Mouse (Mus musculus) forebrain, embryonic 14.5 days (tissue): ENCODE measurements around the gene Tas1r1. TPM values are rescaled to one million over a fixed set of nuclear protein-coding genes. Genes with fewer than 3 reads are reported as not detected.

Source experiments
- ATAC-seq: fragments of 200-750 bp; cut with Nextera tagmentation; 2 replicates; pipeline ENCODE4 v1.8.0; 2017; ENCODE audit warnings: mild to moderate bottlenecking, moderate library complexity
- DNase-seq: peaks from one replicate; pipeline ENCODE4 v3.0.0-alpha.2; 2015; ENCODE audit warnings: low spot score
- H3K27ac ChIP-seq: fragments of 300-500 bp; sonication (generic); 2 replicates; pipeline ENCODE4 v1.5.1; 2014; ENCODE audit warnings: low read depth, mild to moderate bottlenecking, control low read depth, low read length, moderate library complexity
- H3K27me3 ChIP-seq: fragments of 300-500 bp; sonication (generic); replicated peaks from 2 replicates; pipeline ENCODE4 v1.6.1; 2014; ENCODE audit warnings: low read length, control low read depth, mixed read lengths; ENCODE audit not compliant: control insufficient read depth, insufficient read depth
- H3K36me3 ChIP-seq: fragments of 300-500 bp; sonication (generic); 2 replicates; pipeline ENCODE4 v1.6.1; 2014; ENCODE audit warnings: low read length, control low read depth; ENCODE audit not compliant: control insufficient read depth, insufficient read depth
- H3K4me1 ChIP-seq: fragments of 300-500 bp; sonication (generic); 2 replicates; pipeline ENCODE4 v1.6.1; 2014; ENCODE audit warnings: antibody characterized with exemption, low read length, control low read depth; ENCODE audit not compliant: control insufficient read depth, insufficient read depth
- H3K4me2 ChIP-seq: fragments of 300-500 bp; sonication (generic); 2 replicates; pipeline ENCODE4 v1.6.1; 2014; ENCODE audit warnings: mild to moderate bottlenecking, control low read depth, low read length
- H3K4me3 ChIP-seq: fragments of 300-500 bp; sonication (generic); 2 replicates; pipeline ENCODE4 v1.5.1; 2014; ENCODE audit warnings: low read depth, low read length, control low read depth
- H3K9ac ChIP-seq: fragments of 300-500 bp; sonication (generic); 2 replicates; pipeline ENCODE4 v1.6.1; 2014; ENCODE audit warnings: mild to moderate bottlenecking, low read length, control low read depth, moderate library complexity
- H3K9me3 ChIP-seq: fragments of 300-500 bp; sonication (generic); replicated peaks from 2 replicates; pipeline ENCODE4 v1.6.1; 2016; ENCODE audit warnings: low read length, control low read depth, mixed read lengths; ENCODE audit not compliant: control insufficient read depth
- WGBS: fragments of 180-500 bp; shearing (Covaris S2); extraction: QIAGEN DNeasy Blood & Tissue Kit; methylation state at CpG from one replicate; pipeline ENCODE4 v1.1.7; 2014; 5-methylcytosine and 5-hydroxymethylcytosine counted together
- polyA plus RNA-seq: library from polyadenylated mRNA; unstranded; fragments of >200 nt; fragmentation: Nextera tagmentation; extraction: Ambion mirVana; gene quantifications from 2 replicates; pipeline ENCODE4 v1.2.1, GENCODE M21; 2014

Gene Tas1r1
- 0.32 and 0.70 TPM in 2 replicates for polyA plus RNA-seq

GRCm38 (mm10) chr4:152038225-152038984 lies at the start of gene Tas1r1:
TSS of gene Tas1r1 (minus strand) at chr4:152038568.
- H3K27ac ChIP-seq: no peak within 1 kb of the TSS
- peak within 1 kb of the TSS; percentile 99 for H3K4me3 ChIP-seq
- peaks cover 7% of the 10 kb centered on the region for H3K4me1 ChIP-seq
- no peaks in the 10 kb centered on the region for H3K27me3 ChIP-seq
- 47% methylated on average over 10 of the region's 10 CpGs for WGBS
- peak within 1 kb of the TSS; percentile 84 for H3K4me2 ChIP-seq
- H3K9me3 ChIP-seq: no peaks in the 10 kb centered on the region
- no peak for DNase-seq
- H3K36me3 ChIP-seq: peaks cover 25% of the 10 kb centered on the region
- 0 out of 2 replicates have a peak, but pooled peaks have one; percentile 8 for ATAC-seq
- H3K9ac ChIP-seq: peak within 1 kb of the TSS; percentile 91

GRCm38 (mm10) chr4:152088133-152088532 lies 49.8 kb upstream of the Tas1r1 start:
- H3K4me1 ChIP-seq: peaks cover 18% of the 10 kb centered on the region
- ATAC-seq (no peak), DNase-seq (peak; percentile 54)
- WGBS: 20% methylated on average over 4 of the region's 4 CpGs
- peak overlapping the region; percentile 3; the same call in 1 of the 2 replicates for H3K27ac ChIP-seq
- no peaks in the 10 kb centered on the region for H3K9me3 ChIP-seq
- peak overlapping the region; percentile 84 for H3K4me2 ChIP-seq
- H3K27me3 ChIP-seq: no peaks in the 10 kb centered on the region
- H3K36me3 ChIP-seq: no peaks in the 10 kb centered on the region
- peak overlapping the region; percentile 68; the same call in 1 of the 2 replicates for H3K4me3 ChIP-seq
- no peak overlapping the region for H3K9ac ChIP-seq

GRCm38 (mm10) chr4:152087211-152088081 lies 49.1 kb upstream of the Tas1r1 start:
- Histone ChIP-seq H3K4me1 (peaks cover 18% of the 10 kb centered on the region), H3K4me2 (peak overlapping the region; percentile 84), H3K4me3 (peak overlapping the region; percentile 68), H3K9me3 (no peaks in the 10 kb centered on the region), H3K27me3 (no peaks in the 10 kb centered on the region), H3K36me3 (no peaks in the 10 kb centered on the region), H3K27ac (no peak overlapping the region), H3K9ac (peak overlapping the region; percentile 82)
- ATAC-seq (peak; percentile 8), DNase-seq (no peak)
- 6% methylated on average over 12 of the region's 12 CpGs for WGBS

GRCm38 (mm10) chr4:152086505-152087210 lies 48.3 kb upstream of the Tas1r1 start:
- peak overlapping the region; percentile 84 for H3K4me2 ChIP-seq
- WGBS: under 1% methylated on average over 50 of the region's 92 CpGs
- peaks cover 18% of the 10 kb centered on the region for H3K4me1 ChIP-seq
- H3K27ac ChIP-seq: no peak overlapping the region
- peak overlapping the region; percentile 68 for H3K4me3 ChIP-seq
- H3K27me3 ChIP-seq: no peaks in the 10 kb centered on the region
- ATAC-seq: peak; percentile 69
- no peaks in the 10 kb centered on the region for H3K36me3 ChIP-seq
- DNase-seq: peak; percentile 54
- peak overlapping the region; percentile 82 for H3K9ac ChIP-seq
- H3K9me3 ChIP-seq: no peaks in the 10 kb centered on the region

- no peak overlapping the region for H3K27ac ChIP-seq
- H3K36me3 ChIP-seq: no peaks in the 10 kb centered on the region
- H3K27me3 ChIP-seq: no peaks in the 10 kb centered on the region
- no peaks in the 10 kb centered on the region for H3K9me3 ChIP-seq
- H3K4me2 ChIP-seq: no peak overlapping the region
- peaks cover 18% of the 10 kb centered on the region for H3K4me1 ChIP-seq
- no peak overlapping the region for H3K9ac ChIP-seq
- DNase-seq: no peak
- ATAC-seq: no peak
- 87% methylated on average over 7 of the region's 7 CpGs for WGBS
- H3K4me3 ChIP-seq: no peak overlapping the region
Measured at GRCm38 (mm10) chr4:152084616-152085015, 46.2 kb upstream of the Tas1r1 start.

GRCm38 (mm10) chr4:152083611-152084220 lies 45.3 kb upstream of the Tas1r1 start:
- no peak for DNase-seq
- WGBS: 62% methylated on average over 7 of the region's 7 CpGs
- H3K36me3 ChIP-seq: no peaks in the 10 kb centered on the region
- H3K4me1 ChIP-seq: peaks cover 16% of the 10 kb centered on the region
- ATAC-seq: no peak
- no peak overlapping the region for H3K27ac ChIP-seq
- no peaks in the 10 kb centered on the region for H3K9me3 ChIP-seq
- H3K4me2 ChIP-seq: no peak overlapping the region
- no peaks in the 10 kb centered on the region for H3K27me3 ChIP-seq
- no peak overlapping the region for H3K9ac ChIP-seq
- no peak overlapping the region for H3K4me3 ChIP-seq

GRCm38 (mm10) chr4:152079931-152080330 lies 41.6 kb upstream of the Tas1r1 start:
- Histone ChIP-seq H3K9ac (no peak overlapping the region), H3K27me3 (no peaks in the 10 kb centered on the region), H3K4me1 (no peaks in the 10 kb centered on the region), H3K4me2 (no peak overlapping the region), H3K4me3 (no peak overlapping the region), H3K36me3 (no peaks in the 10 kb centered on the region), H3K27ac (no peak overlapping the region), H3K9me3 (no peaks in the 10 kb centered on the region)
- DNase-seq (no peak), ATAC-seq (no peak)
- WGBS: 72% methylated on average over 7 of the region's 7 CpGs

- no peak overlapping the region for H3K9ac ChIP-seq
- no peaks in the 10 kb centered on the region for H3K36me3 ChIP-seq
- no peak overlapping the region for H3K4me3 ChIP-seq
- no peaks in the 10 kb centered on the region for H3K4me1 ChIP-seq
- no peaks in the 10 kb centered on the region for H3K9me3 ChIP-seq
- no peak for ATAC-seq
- DNase-seq: no peak
- no peak overlapping the region for H3K27ac ChIP-seq
- H3K4me2 ChIP-seq: no peak overlapping the region
- 91% methylated on average over 3 of the region's 3 CpGs for WGBS
- no peaks in the 10 kb centered on the region for H3K27me3 ChIP-seq
Measured at GRCm38 (mm10) chr4:152079261-152079660, 40.9 kb upstream of the Tas1r1 start.
